Mouse (Mus musculus) Patski (cell line): ENCODE results near the gene Rps6kb1. TPM values are rescaled to one million over a fixed set of nuclear protein-coding genes. Genes with fewer than 3 reads are reported as not detected.

Experiments
- ATAC-seq: fragments of 100-300 bp; one replicate; pipeline ENCODE4 v1.8.0; 2021
- CTCF ChIA-PET: fragments of 350-600 bp; sonication (Branson Sonifier 250); formaldehyde crosslinking; loops from one replicate; lab custom pipeline; 2022; ENCODE audit warnings: inconsistent platforms; lab: Charles Lee
- POLR2A ChIA-PET: fragments of 350-600 bp; sonication (Branson Sonifier 250); formaldehyde crosslinking; loops from one replicate; lab custom pipeline; 2022; ENCODE audit warnings: antibody characterized with exemption, inconsistent platforms; lab: Charles Lee
- DNase-seq: peaks from one replicate; pipeline ENCODE4 v3.0.0-alpha.2; 2011; ENCODE audit warnings: low read depth, low spot score
- H3K27me3 ChIP-seq: fragments of 371-371 bp; one replicate; pipeline ENCODE4 v1.5.1; 2021
- CTCF ChIP-seq: fragments of 100-300 bp; IDR thresholded peaks from one replicate; pipeline ENCODE4 v1.5.1; 2021
- in situ Hi-C: fragments of 300-500 bp; cut with MboI; formaldehyde crosslinking; loops from 3 replicates; pipeline ENCODE4 v1.11.1; 2018; ENCODE audit warnings: low pct_unique_long_range_greater_than_20kb, mixed read lengths
- polyA plus RNA-seq: library from polyadenylated mRNA; unstranded; gene quantifications from one replicate; pipeline ENCODE4 v1.2.3, GENCODE M21; 2021

Gene Rps6kb1
- polyA plus RNA-seq, 1 experiment from 2014 or later = 39.2 TPM

DNA sequence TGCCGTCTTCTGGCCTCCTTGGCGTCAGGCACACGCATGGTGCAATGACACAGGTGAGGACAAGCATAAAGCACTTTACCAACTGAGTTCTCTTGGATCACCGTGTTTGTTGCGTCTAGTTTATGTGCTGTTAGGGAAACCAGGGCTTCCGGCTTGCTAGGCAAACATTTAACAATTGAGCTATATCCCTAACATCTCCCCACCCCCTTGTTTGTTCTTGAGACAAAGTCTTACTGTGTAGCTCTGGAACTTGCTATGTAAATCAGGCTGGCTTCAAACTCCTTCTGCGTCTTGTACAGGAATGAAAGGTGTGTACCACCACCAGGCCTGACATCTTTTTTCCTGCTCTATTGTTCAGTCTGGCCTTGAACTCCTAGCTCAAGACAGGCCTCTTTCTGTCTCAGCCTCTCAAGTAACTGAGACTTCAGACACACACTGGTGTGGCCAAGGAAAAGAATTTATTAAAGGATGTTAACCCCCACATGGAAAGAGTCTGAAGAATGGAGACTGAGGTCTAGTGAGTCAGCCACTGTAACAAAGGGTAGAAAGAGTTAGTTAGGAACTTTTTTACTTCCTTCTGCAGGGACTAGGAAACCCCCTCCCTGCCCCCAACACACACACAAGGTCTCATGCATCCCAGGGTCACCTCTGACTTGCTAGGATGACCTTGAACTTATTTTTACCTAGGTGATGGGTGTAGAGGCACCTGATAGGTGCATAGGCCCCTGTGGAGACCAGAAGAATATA is 31.2 kb upstream of the Rps6kb1 start:
- no peak for TF ChIP-seq CTCF
- ATAC-seq (no peak), DNase-seq (no peak)
- in situ Hi-C loops = no loop called here
- ChIA-PET CTCF (interaction anchor here (0.5 to 17.2 kb wide), 3 partner anchors 10 to 76 kb away, joined by 3 to 228 read pairs (median 3); no protein-coding TSS in a partner anchor), POLR2A (interaction anchor here (0.6 to 11.0 kb wide), 4 partner anchors 8 to 80 kb away, joined by 3 to 146 read pairs (median 3); no protein-coding TSS in a partner anchor)
- no peaks in the 10 kb centered on the region for H3K27me3 ChIP-seq

DNA sequence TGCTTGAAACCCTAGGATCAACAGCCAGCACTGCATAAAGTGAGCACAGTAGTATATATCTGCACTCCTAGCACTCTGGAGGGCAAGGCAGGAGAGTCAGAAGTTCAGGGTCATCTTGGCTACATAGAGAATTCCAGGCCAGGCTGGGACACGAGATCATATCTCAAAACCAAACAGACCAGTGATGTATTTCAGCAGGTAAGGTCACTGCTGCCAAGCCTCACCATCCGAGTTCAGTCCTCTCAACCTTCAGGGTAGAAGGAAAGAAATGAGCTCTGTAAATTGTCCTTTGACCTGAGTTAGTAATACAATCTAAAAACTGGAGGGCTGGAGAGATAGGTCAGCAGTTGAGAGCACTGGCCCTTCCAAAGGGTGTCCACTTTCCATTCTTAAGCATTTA is 29.8 kb upstream of the Rps6kb1 start:
- DNase-seq (no peak), ATAC-seq (no peak)
- CTCF ChIA-PET = interaction anchor here (1.3 to 17.2 kb wide), 2 partner anchors 12 to 78 kb away, joined by 3 to 228 read pairs; no protein-coding TSS in a partner anchor
- no peak for TF ChIP-seq CTCF
- POLR2A ChIA-PET = interaction anchor here (1.2 to 11.0 kb wide), 2 partner anchors 10 to 82 kb away, joined by 3 to 146 read pairs; no protein-coding TSS in a partner anchor
- in situ Hi-C loops = no loop called here
- H3K27me3 ChIP-seq = no peaks in the 10 kb centered on the region

DNA sequence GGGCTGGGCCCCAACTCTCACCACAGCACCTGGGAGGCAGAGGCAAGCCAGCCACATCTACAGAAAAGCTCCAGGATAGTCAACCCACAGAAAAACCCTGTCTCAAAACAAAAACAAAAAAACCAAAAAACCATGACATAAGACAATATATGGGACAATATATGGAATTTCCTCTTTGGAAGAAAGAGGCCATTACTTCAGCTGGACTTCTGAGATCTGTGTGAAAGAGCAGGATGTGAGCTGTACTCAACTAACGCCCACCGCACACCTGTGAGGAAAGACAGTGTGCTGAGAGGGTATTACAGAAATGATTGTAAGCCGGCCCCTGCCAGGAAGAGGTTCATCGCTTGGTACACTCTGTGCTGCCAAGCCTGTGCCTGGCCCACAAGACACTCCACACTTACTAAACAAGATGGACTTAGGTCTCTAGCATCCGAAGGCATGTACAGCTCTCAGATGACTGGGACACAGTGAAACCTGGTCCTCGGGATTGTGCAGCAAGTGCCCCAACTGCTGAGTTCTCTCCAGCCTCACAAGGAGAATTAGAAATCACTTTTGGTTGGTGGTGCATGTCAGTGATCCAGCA is 29.1 kb upstream of the Rps6kb1 start:
- ATAC-seq (no peak), DNase-seq (no peak)
- ChIA-PET POLR2A (interaction anchor here (0.9 to 11.0 kb wide), 2 partner anchors 11 to 78 kb away, joined by 4 to 146 read pairs; no protein-coding TSS in a partner anchor), CTCF (interaction anchor here (17.2 kb wide), 1 partner anchor 78 kb away, joined by 228 read pairs; no protein-coding TSS in a partner anchor)
- no peaks in the 10 kb centered on the region for H3K27me3 ChIP-seq
- TF ChIP-seq CTCF = no peak
- in situ Hi-C loops = no loop called here

DNA sequence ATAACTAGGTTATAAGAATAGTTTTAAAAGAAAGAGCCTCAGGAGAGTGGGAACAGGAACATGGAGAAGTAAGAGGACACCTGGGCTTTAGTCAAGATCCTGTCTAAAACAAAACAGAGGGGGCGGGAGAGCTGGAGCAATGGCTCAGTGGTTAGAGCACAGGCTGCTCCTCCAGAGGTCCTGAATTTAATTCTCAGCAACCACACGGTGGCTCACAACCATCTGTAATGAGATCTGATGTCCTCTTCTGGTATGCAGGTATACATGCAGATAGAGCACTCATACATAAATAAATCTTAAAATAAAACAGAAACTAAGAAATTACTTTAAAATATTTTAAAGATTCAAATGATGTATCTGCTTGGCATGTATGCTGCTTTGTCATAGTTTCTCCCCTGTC is 28.0 kb upstream of the Rps6kb1 start:
- CTCF ChIA-PET = interaction anchor here (17.2 kb wide), 1 partner anchor 79 kb away, joined by 228 read pairs; no protein-coding TSS in a partner anchor
- POLR2A ChIA-PET = interaction anchor here (11.0 kb wide), 1 partner anchor 12 kb away, joined by 146 read pairs; no protein-coding TSS in a partner anchor
- in situ Hi-C loops = no loop called here
- no peak for ATAC-seq
- H3K27me3 ChIP-seq = no peaks in the 10 kb centered on the region
- DNase-seq = no peak
- no peak for TF ChIP-seq CTCF

DNA sequence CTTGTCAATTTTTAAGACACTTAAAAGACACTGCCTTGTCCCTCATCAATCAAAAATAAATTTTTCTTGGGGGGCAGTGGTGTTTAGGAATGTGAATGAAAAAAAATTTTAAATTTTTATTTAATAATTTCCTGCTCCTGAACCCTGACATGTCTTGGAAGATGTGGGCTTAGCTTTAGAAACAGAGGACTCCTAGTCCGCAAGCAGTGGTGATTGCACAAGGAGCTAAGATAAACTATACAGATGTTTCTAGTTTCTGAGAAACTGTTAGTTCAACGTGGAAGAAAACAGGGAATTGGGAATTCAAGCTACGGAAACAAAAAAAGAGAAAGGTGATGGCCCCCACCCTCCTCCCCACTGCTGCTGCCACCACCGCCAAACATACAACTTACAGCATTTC is 27.3 kb upstream of the Rps6kb1 start:
- ChIA-PET CTCF (interaction anchor here (1.9 to 6.9 kb wide), 2 partner anchors 14 to 81 kb away, joined by 5 to 135 read pairs; no protein-coding TSS in a partner anchor), POLR2A (interaction anchor here (0.6 to 11.0 kb wide), 5 partner anchors 12 to 81 kb away, joined by 3 to 146 read pairs (median 5); no protein-coding TSS in a partner anchor)
- DNase-seq (no peak), ATAC-seq (no peak)
- H3K27me3 ChIP-seq = no peaks in the 10 kb centered on the region
- in situ Hi-C loops = no loop called here
- no peak for TF ChIP-seq CTCF

DNA sequence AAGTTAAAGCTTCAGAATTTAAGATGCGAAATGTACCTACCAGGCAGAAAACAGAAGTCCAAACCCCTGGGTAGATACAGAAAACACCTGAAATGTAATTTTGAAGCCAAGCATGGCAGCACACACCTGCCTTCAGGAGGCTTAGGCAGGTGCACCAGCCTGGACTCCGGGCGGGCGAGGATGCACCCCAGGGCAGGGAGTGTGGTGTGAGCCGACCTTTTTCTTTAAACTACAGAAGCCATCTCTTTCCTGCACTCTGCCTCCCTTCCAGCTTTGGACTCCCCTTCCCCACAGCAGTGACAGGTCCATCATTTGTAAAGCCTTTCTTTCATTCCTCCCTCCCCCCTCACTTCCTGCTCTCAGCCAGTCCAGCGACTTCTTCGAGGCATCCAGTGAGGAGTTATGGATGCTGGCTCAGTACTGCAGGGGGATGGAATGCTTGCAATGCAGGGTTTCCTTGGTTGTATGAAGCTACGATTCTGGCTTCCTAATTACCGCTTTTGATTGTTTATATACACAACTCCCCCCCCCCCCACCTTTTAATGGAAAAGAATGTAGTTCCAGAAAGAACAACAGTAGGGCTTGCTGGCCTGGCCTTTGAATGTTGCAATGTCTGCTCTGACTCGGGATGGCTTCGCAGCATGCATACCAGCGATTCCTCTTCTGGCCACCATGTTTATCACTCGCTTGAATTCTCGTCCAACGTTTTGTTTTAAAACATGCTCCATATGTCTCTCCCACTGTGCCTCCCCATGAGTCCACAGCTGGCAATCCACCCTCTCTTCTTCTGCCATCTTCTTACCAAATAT is 26.6 kb upstream of the Rps6kb1 start:
- H3K27me3 ChIP-seq = no peaks in the 10 kb centered on the region
- TF ChIP-seq CTCF = no peak
- ATAC-seq (no peak), DNase-seq (no peak)
- ChIA-PET CTCF (interaction anchor here (1.4 to 6.9 kb wide), 4 partner anchors 11 to 89 kb away, joined by 3 to 135 read pairs (median 6); no protein-coding TSS in a partner anchor), POLR2A (interaction anchor here (0.7 to 11.0 kb wide), 4 partner anchors 13 to 82 kb away, joined by 5 to 146 read pairs (median 13); no protein-coding TSS in a partner anchor)
- in situ Hi-C loops = no loop called here

DNA sequence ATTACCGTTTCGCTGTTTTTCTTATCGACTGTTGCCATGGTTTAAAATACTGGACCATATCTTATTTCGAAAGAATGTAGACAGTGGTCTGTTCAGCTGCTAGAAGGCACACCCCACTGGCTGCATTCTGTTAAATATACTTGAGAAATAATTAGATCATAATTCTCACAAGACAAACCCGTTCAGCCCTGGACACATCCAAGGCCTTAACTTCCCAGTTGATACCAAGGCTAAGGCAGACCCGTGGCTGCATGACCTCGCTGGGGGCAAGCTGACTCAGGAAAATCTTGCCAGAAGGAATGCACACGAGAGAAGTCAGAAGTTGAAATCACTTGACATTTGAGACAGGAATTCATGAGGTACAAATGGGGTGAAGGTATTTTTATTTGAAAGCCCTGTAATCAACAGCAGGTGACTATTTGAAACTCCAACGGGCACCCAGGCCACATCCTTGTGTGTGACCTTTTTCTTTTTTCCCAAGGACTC is 25.7 kb upstream of the Rps6kb1 start:
- in situ Hi-C loops = no loop called here
- ATAC-seq (peak; percentile 36), DNase-seq (no peak)
- ChIA-PET POLR2A (interaction anchor here (1.8 to 11.0 kb wide), 3 partner anchors 14 to 83 kb away, joined by 5 to 146 read pairs (median 21); no protein-coding TSS in a partner anchor), CTCF (interaction anchor here (1.0 to 6.9 kb wide), 8 partner anchors 8 to 90 kb away, joined by 3 to 135 read pairs (median 6); no protein-coding TSS in a partner anchor)
- H3K27me3 ChIP-seq = no peaks in the 10 kb centered on the region
- TF ChIP-seq CTCF = no peak

DNA sequence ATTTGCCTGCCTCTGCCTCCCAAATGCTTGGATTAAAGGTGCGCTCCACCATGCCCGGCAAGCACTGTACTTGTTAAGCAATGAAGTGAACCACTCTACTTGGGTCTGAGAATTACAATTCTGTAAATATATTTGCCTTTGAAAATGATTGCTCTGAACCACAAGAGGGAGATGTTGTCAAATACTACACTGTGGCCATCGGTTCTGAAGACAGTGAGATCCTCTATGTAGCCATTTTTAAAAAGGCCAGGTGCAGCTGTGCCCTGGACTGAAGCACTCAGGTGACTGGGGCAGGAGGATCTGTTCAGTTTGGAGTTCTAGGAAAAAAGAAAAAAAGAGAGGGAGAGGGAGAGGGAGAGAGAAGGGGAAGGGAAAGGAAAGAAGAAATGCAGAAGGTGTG is 23.8 kb upstream of the Rps6kb1 start:
- CTCF ChIA-PET = interaction anchor here (1.1 to 6.9 kb wide), 9 partner anchors 10 to 91 kb away, joined by 3 to 135 read pairs (median 5); no protein-coding TSS in a partner anchor
- POLR2A ChIA-PET = interaction anchor here (0.6 to 11.0 kb wide), 4 partner anchors 9 to 84 kb away, joined by 3 to 146 read pairs (median 12); no protein-coding TSS in a partner anchor
- DNase-seq (no peak), ATAC-seq (peak; percentile 25)
- in situ Hi-C loops = loop anchor here (5.0 kb wide), 2 partner anchors 89 to 444 kb away; no protein-coding TSS in a partner anchor
- peak; percentile 77 for TF ChIP-seq CTCF
- no peaks in the 10 kb centered on the region for H3K27me3 ChIP-seq

DNA sequence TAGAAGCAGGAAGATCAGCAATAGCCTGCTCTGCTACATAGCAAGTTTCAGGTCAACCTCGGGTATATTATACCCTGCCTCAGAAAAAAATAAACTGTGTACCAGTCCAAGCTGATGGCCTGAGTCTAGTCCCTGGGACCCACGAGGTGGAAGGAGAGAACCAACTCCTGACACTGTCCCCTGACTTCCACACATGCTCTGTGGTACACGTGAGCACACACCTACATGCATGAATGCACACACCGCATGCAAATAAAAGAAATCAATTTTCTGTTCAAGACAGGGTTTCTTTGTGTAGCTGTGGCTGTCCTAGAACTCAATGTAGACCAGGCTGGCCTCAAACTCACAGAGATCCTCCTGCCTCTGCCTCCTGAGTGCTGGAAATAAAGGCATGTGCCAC is 13.7 kb upstream of the Rps6kb1 start:
- no peaks in the 10 kb centered on the region for H3K27me3 ChIP-seq
- in situ Hi-C loops = no loop called here
- ChIA-PET POLR2A (no interaction called here), CTCF (no interaction called here)
- DNase-seq (no peak), ATAC-seq (no peak)
- no peak for TF ChIP-seq CTCF
